Mouse (Mus musculus): ENCODE measurements around the gene Anxa2.
A peak's percentile ranks its signal among the peaks of the same experiment; 100 is the strongest.

GRCm38 (mm10) chr9:69453901-69454666, 664 bp downstream of the Anxa2 start:
- TF ChIP-seq CTCF (IDR thresholded peaks at IDR 0.05; ENCODE audit: insufficient read depth, low read length) (no peak), POLR2A (IDR thresholded peaks at IDR 0.05; ENCODE audit: borderline replicate concordance, extremely low read depth, low read depth, low read length) (peak; percentile 12; the same call in 1 of the 2 replicates)
